Mouse (Mus musculus) adipocyte (in vitro differentiated cells): ENCODE measurements at regions not wholly inside any gene's neighbourhood (a gene's known extent, or its start where the extent isn't known, plus 50 kb on each side); places are given as distances from the start of the nearest gene placed in this dataset.

Source experiments
- DNase-seq: peaks from one replicate; pipeline ENCODE4 v3.0.0-alpha.2; 2016; ENCODE audit warnings: low spot score

GRCm38 (mm10) chr3:48911758-48912157 is 845.4 kb downstream of the Pcdh18 start:
- DNase-seq = no peak

- no peak for DNase-seq
Observed at GRCm38 (mm10) chr3:48890403-48890802, 866.7 kb downstream of the Pcdh18 start.

GRCm38 (mm10) chr3:48887885-48888284 is 869.2 kb downstream of the Pcdh18 start:
- DNase-seq = no peak

GRCm38 (mm10) chr3:48869527-48869926 is 887.6 kb downstream of the Pcdh18 start:
- no peak for DNase-seq

GRCm38 (mm10) chr3:48846049-48846653 is 911.0 kb downstream of the Pcdh18 start:
- peak; percentile 71 for DNase-seq

GRCm38 (mm10) chr3:48840692-48841091 is 916.4 kb downstream of the Pcdh18 start:
- DNase-seq = no peak

- no peak for DNase-seq
Observed at GRCm38 (mm10) chr3:48823360-48823759, 933.8 kb downstream of the Pcdh18 start.

GRCm38 (mm10) chr3:48804398-48804797 is 952.7 kb downstream of the Pcdh18 start:
- DNase-seq = no peak

- DNase-seq = no peak
Observed at GRCm38 (mm10) chr3:48771709-48772108, 985.4 kb downstream of the Pcdh18 start.
